Mouse (Mus musculus) heart, embryonic 10.5 days (tissue): ENCODE results near the gene Col2a1. TPM values are rescaled to one million over a fixed set of nuclear protein-coding genes. Genes with fewer than 3 reads are reported as not detected.
A peak's percentile ranks its signal among the peaks of the same experiment; 100 is the strongest.

Experiments
- DNase-seq: peaks from one replicate; pipeline ENCODE4 v3.0.0-alpha.2; 2017; ENCODE audit warnings: low spot score
- H3K27ac ChIP-seq: fragments of 300-500 bp; sonication (generic); 2 replicates; pipeline ENCODE4 v1.5.1; 2016; ENCODE audit warnings: mild to moderate bottlenecking
- H3K27me3 ChIP-seq: fragments of 300-500 bp; sonication (generic); 2 replicates; pipeline ENCODE4 v1.6.1; 2016; ENCODE audit warnings: mild to moderate bottlenecking; ENCODE audit not compliant: poor library complexity, insufficient read depth, severe bottlenecking
- H3K36me3 ChIP-seq: fragments of 300-500 bp; sonication (generic); 2 replicates; pipeline ENCODE4 v1.6.1; 2016; ENCODE audit warnings: mild to moderate bottlenecking, moderate library complexity
- H3K4me1 ChIP-seq: fragments of 300-500 bp; sonication (generic); 2 replicates; pipeline ENCODE4 v1.6.1; 2016; ENCODE audit warnings: mild to moderate bottlenecking
- H3K4me3 ChIP-seq: fragments of 300-500 bp; sonication (generic); 2 replicates; pipeline ENCODE4 v1.5.1; 2016; ENCODE audit warnings: mild to moderate bottlenecking, moderate library complexity
- H3K9me3 ChIP-seq: fragments of 300-500 bp; sonication (generic); 2 replicates; pipeline ENCODE4 v1.6.1; 2016; ENCODE audit warnings: mild to moderate bottlenecking, moderate library complexity
- WGBS: fragments of 180-500 bp; shearing (Covaris S2); methylation state at CpG from one replicate; pipeline ENCODE4 v1.1.7; 2016; 5-methylcytosine and 5-hydroxymethylcytosine counted together
- polyA plus RNA-seq: library from polyadenylated mRNA; unstranded; fragments of >200 nt; fragmentation: Nextera tagmentation; extraction: Ambion mirVana; gene quantifications from 2 replicates; pipeline ENCODE4 v1.2.1, GENCODE M21; 2016

Gene Col2a1
- polyA plus RNA-seq: 131 and 160 TPM in 2 replicates

DNA sequence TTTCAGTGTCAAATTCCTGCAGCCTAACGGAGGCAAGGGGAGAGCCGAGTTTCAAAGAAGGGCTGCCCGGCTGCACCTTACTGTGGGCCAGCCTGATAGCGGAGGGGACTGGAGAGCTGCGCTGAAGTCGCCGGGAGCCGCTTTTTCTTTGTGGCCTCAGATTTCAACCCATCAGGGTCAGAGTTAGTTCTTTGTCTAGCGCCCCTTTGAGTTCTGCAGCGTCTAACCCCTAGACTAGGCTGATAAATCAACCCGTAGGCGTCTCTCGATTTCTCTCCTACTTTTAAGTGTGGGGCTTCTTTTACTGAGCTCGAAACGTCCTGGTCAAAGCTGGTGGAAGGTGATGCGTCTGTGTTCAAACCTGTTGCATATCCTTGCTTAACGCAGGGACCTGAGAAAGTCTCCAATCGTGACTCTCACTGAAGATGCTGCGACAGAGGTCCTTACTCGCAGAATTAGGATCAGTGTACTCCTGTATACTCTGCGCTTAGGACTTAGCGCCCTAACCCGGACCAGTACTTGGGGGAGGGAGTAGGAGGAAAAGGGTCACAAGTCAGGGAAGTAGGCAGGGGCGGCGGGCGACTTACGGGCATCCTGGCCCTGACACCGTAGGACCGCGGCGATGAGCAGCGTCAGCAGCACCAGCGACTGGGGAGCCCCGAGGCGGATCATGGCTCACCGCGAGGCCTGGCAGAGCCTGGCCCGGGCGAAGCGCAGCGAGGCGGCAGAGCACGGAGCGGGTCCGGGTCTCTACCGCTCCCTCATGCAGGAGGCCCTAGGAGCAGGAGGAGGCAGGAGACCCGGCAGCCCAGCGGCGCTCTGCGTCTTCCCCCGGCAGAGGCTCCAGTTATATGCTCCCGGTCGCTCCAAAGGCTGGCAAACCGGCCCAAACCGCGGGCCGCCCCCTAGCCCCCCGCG, at the start of gene Col2a1:
Gene Col2a1 (minus strand): TSS at position 874 of the 918 bp plus-strand sequence.
- peak within 1 kb of the TSS; percentile 90 for H3K27ac ChIP-seq
- H3K27me3 ChIP-seq: peaks cover 54% of the 10 kb centered on the region
- H3K4me1 ChIP-seq: peaks cover 81% of the 10 kb centered on the region
- no peak for DNase-seq
- 0 out of 2 replicates have a peak, but pooled peaks cover 7% of the 10 kb centered on the region for H3K36me3 ChIP-seq
- no peaks in the 10 kb centered on the region for H3K9me3 ChIP-seq
- under 1% methylated on average over 59 of the region's 59 CpGs for WGBS
- peak within 1 kb of the TSS; percentile 72 for H3K4me3 ChIP-seq

DNA sequence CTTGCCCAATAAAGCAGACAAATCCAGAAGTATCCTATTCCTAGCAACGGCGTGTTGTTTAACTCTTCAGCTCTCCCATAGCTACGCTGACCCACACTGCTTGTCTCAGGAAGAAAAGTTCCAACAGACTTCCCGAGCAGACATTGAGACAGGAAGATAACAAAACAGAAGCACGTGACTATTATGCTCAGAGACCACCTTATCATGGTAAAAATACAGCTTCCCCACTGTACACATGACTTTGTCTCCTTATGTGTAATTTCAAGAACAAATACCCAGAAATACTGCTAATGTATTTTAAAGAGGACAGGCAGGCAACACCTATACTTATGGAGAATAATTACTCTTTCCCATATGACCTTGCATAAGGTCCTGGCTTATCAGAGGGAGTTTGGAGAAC, 47.2 kb upstream of the Col2a1 start:
- no peak for DNase-seq
- no peak overlapping the region for H3K27ac ChIP-seq
- peaks cover 80% of the 10 kb centered on the region for H3K36me3 ChIP-seq

DNA sequence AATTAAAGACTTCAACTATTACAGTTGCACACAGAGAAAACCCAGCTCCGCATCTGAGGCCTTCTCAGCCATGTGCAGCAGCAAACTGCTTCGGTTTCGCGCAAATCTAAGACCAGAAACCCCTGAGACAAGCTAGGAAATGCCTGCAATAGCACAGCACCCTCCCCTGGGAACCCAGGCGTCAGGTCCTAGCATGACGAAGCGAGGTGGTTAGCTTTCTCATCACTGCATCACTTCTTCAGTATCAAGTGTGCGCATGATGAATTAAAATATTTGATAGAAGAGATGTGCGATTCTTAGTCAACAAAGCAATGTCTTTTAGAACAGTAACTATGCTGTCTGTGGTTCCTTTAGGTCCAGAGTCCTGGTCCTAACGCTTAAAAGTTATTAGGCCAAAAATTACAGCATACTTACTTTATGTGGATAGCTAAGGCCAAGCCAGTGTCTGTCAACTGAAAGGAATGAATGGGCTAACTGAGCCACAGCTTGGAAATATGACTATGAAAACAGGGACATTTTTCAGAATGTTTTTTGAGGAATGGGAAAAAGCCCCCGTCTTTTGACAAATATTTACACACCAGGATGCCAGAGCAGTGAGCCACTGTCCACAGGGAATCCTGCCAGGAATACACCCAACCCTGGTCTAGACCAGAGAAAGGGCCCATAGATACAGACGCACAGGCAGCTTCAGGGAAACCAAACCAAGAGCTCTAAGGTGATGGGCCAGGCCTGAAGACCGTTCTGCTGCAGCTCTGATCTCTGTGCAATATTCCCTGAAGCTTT, 44.6 kb upstream of the Col2a1 start:
- Histone ChIP-seq H3K4me3 (no peak overlapping the region), H3K27me3 (no peaks in the 10 kb centered on the region), H3K27ac (no peak overlapping the region), H3K9me3 (no peaks in the 10 kb centered on the region), H3K4me1 (no peaks in the 10 kb centered on the region), H3K36me3 (peaks cover 90% of the 10 kb centered on the region)
- DNase-seq: no peak
- WGBS: 91% methylated on average over 13 of the region's 13 CpGs

More for the DNA sequence above, 47.2 kb upstream of the Col2a1 start:
- Histone ChIP-seq H3K4me1 (peaks cover 3% of the 10 kb centered on the region; the same call in 1 of the 2 replicates), H3K4me3 (no peak overlapping the region), H3K27me3 (no peaks in the 10 kb centered on the region), H3K9me3 (no peaks in the 10 kb centered on the region)
- 65% methylated on average over 5 of the region's 5 CpGs for WGBS

DNA sequence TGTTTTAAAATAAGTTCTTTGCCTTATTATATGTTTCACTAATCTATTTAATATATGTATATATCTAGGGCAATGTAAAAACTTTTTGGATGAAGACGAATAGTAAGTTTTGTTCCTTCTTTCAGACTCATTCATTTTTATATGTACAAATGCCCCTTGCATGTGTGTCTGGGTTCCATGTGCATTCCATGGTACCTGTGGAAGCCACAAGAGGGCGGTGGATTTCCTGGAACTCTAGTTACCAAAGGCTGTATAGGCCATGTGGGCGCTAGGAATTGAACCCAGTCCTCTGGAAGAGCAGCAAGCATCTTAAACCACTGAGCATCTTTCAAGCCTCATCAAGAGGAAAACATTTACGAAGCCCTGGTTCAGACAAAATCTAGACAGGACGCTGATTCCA, 39.9 kb upstream of the Col2a1 start:
- no peak for DNase-seq
- WGBS: 93% methylated on average over 5 of the region's 5 CpGs
- peaks cover 96% of the 10 kb centered on the region for H3K36me3 ChIP-seq
- H3K4me1 ChIP-seq: no peaks in the 10 kb centered on the region
- H3K27ac ChIP-seq: no peak overlapping the region
- no peak overlapping the region for H3K4me3 ChIP-seq
- no peaks in the 10 kb centered on the region for H3K9me3 ChIP-seq
- H3K27me3 ChIP-seq: no peaks in the 10 kb centered on the region

DNA sequence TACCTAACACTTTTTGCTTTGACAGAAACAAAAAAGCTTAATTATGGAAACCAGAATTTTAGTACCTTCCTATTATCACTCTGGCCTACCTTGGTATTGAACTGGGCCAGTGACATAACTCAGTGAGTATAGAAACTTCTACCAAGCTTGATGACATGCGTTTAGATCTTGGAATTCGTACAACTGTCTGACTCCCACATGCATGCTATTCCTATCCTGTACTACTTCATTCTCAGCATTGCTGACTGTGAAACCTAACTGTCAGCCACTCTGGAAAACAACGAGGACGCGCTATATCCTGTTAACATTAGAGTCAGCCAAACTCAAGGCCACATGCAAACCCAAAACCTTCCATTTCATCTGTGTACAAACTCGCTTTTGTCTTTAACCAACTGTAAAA, 39.5 kb upstream of the Col2a1 start:
- H3K27ac ChIP-seq: no peak overlapping the region
- no peaks in the 10 kb centered on the region for H3K9me3 ChIP-seq
- WGBS: 91% methylated on average over 6 of the region's 6 CpGs
- H3K4me3 ChIP-seq: no peak overlapping the region
- no peaks in the 10 kb centered on the region for H3K27me3 ChIP-seq
- DNase-seq: no peak
- no peaks in the 10 kb centered on the region for H3K4me1 ChIP-seq
- peaks cover 96% of the 10 kb centered on the region for H3K36me3 ChIP-seq

DNA sequence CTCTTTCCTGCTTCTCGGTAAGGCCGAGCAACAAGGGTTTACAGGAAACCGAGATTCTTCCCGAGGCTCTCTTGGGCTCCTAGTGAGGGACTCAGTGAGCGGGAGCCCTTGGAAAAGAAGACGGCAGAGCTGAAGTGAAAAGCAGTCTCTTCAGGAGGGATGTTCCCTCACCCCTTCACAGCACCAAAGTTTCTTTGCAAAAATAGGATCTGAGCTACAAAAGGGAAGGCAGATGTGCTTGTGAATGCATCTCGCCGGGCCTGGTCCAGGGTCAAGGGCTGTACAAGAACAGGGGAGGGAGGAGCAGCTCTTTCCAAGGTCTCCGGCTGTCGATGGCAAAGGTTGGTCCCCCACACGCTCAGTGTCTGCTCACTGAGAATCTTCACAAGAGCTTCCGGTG, 38.0 kb upstream of the Col2a1 start:
- H3K4me1 ChIP-seq: no peaks in the 10 kb centered on the region
- DNase-seq: peak; percentile 63
- H3K36me3 ChIP-seq: peaks cover 94% of the 10 kb centered on the region
- WGBS: 89% methylated on average over 12 of the region's 12 CpGs
- H3K4me3 ChIP-seq: no peak overlapping the region
- no peaks in the 10 kb centered on the region for H3K9me3 ChIP-seq
- H3K27me3 ChIP-seq: no peaks in the 10 kb centered on the region
- H3K27ac ChIP-seq: no peak overlapping the region

DNA sequence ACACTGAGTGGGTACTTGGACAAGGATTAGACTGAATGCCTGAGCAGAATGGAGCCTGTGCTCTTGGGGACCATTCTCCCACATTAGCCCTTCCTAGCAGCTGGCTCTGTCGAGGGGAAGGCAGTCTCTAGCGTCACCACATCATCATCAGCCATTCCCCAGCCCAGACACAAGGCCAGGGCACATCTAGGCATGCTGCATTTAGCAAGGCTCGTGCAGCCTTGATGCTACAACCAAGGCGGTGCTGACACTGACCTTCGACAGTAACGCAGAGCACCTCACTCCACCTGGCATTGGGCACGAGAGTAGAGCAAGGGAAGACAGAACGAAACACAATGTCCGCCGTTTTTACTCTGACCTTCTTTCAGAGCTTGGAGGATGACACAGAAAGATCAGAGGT, 35.2 kb upstream of the Col2a1 start:
- H3K27ac ChIP-seq: no peak overlapping the region
- no peaks in the 10 kb centered on the region for H3K9me3 ChIP-seq
- no peak overlapping the region for H3K4me3 ChIP-seq
- peak; percentile 71 for DNase-seq
- peaks cover 15% of the 10 kb centered on the region for H3K4me1 ChIP-seq
- 84% methylated on average over 10 of the region's 10 CpGs for WGBS
- peaks cover 87% of the 10 kb centered on the region for H3K36me3 ChIP-seq
- H3K27me3 ChIP-seq: no peaks in the 10 kb centered on the region

DNA sequence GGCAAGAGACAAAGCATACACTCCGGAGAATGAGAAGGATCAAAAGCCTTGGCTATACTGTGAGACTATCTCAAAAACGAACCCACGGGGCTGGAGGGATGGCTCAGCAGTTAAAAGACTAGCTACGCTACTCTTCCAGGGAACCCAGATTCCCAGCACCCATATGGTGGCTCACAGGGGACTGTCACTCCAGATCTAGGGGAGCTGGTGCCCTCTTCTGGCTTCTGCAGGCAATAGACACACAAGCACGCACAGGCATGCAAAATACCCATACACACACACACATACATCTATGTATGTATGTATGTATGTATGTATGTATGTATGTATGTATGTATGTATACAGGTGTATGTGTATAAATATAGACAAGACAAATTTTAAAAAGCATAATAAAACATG, 32.1 kb upstream of the Col2a1 start:
- Histone ChIP-seq H3K36me3 (peaks cover 63% of the 10 kb centered on the region), H3K27me3 (no peaks in the 10 kb centered on the region), H3K4me3 (no peak overlapping the region), H3K9me3 (no peaks in the 10 kb centered on the region), H3K4me1 (peaks cover 22% of the 10 kb centered on the region), H3K27ac (no peak overlapping the region)
- no peak for DNase-seq
- WGBS: 90% methylated on average over 5 of the region's 5 CpGs

DNA sequence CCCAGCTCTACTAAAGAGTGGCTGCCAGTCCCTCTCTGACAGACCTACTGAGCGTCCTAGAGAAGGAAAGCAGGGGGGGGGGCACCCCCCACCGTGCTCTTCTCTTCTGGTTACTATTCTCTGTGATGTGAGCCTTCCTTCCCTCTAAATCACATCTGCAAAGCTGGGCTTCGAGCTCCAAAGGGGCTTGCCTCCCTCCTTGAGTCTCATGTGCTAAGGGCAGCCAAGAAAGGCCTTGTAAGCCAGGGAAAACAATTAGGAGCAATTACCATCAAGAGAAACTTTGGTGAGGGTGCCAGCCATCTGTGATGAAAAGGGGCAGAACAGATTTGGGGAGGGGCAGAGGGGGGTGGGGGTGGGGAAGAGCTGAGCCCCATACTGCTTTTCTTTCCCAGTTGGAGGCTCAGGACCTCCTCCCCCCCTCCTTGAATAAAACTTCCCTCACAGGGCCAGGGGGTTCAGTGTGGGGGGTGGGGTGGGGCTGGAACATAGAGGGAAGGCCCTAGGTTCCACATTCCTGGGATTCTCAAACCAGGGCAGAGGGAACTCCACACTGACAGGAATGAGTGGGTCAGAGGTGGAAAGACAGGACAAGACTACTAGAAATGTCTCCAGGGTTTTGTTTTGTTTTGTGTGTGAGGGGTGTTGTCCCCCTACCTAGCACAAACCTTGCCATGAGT, 30.7 kb upstream of the Col2a1 start:
- Histone ChIP-seq H3K9me3 (no peaks in the 10 kb centered on the region), H3K4me3 (no peak overlapping the region), H3K4me1 (peaks cover 31% of the 10 kb centered on the region), H3K27ac (peak overlapping the region; percentile 2), H3K36me3 (peaks cover 50% of the 10 kb centered on the region), H3K27me3 (no peaks in the 10 kb centered on the region)
- 23% methylated on average over 3 of the region's 3 CpGs for WGBS
- DNase-seq: no peak

DNA sequence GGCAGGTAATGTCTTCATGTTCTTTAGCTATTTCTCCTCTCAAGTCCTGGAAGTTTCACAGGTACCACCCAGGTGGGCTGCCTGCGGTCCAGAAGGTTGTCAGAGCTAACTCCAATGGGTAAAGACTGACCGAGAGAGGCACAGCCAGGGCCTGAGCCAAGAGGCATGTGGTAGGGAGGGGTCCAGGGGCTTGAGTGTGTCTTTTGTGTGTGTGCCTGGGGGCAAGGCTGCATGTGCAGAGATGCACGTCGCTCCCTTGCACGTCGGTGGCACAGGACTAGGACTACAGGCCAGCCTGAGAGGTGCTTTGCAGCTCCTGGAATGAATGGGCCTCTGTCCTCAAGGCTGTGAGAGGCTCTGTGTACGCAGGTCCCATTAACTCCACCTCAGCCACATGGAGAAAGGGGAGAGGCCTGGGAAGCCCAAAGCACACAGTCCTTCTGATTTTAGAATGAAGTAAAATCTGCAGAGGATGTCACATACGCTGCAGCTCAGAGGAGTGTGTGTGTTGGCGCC, 28.8 kb upstream of the Col2a1 start:
- Histone ChIP-seq H3K36me3 (peaks cover 32% of the 10 kb centered on the region), H3K9me3 (no peaks in the 10 kb centered on the region), H3K4me3 (no peak overlapping the region), H3K27me3 (no peaks in the 10 kb centered on the region), H3K4me1 (peaks cover 35% of the 10 kb centered on the region), H3K27ac (no peak overlapping the region; the same call in 1 of the 2 replicates)
- DNase-seq: no peak
- WGBS: 81% methylated on average over 9 of the region's 9 CpGs

DNA sequence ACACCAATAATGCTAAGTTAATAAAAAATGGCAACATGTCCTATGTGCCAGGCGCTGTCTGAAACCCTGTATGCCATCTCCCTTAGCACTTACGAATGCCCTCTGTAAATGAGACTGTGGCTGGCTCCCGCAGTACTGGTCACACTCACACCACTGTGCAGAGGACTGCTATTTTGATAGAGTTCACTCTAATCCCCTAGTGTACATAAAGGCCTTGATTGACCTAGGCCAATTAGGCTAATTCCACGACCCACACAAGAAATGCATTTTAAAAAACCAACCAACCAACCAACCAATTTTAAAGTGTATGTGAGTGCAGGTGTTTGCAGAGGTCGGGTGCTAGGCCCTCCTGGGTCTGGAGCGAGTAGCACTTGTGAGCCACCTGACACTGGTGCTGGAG, 25.3 kb upstream of the Col2a1 start:
- H3K36me3 ChIP-seq: 0 out of 2 replicates have a peak, but pooled peaks cover 6% of the 10 kb centered on the region
- DNase-seq: no peak
- H3K27ac ChIP-seq: no peak overlapping the region
- H3K4me1 ChIP-seq: peaks cover 55% of the 10 kb centered on the region
- H3K9me3 ChIP-seq: no peaks in the 10 kb centered on the region
- H3K27me3 ChIP-seq: 0 out of 2 replicates have a peak, but pooled peaks cover 3% of the 10 kb centered on the region
- H3K4me3 ChIP-seq: no peak overlapping the region
- WGBS: 77% methylated on average over 6 of the region's 6 CpGs
